Mouse (Mus musculus): ENCODE data around the gene Csmd2.

The Csmd2 gene

DNA sequence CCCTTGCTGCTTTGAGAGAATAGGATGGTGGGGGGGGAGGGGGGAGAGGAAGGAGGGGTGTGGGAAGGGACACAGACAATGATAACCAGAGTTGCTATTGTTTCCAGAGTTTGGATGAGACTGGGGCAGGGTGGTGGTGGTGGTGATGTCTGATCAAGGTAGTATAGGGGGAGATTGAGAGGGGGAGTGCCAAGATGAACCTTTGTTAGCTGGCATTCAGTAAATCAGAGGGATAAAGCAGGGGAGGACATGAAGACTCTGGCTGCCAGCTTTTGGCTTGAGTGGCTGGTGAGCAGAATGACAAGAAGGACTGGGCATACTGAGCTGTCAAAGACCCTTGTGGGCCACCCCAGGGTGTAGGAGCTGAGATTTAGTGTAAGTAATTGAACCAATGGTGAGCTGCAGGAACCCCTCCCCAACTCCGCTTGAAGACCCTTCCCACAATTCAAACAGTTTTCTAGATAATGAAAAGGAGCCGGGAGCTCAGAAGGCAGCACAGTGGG lies 254.2 kb downstream of the Csmd2 start:
- no peak for DNase-seq (ENCODE audit: low spot score)

GRCm38 (mm10) chr4:128245201-128245600 lies 257.5 kb downstream of the Csmd2 start:
- no peak for DNase-seq (ENCODE audit: low spot score)

GRCm38 (mm10) chr4:128248676-128249075 lies 261.0 kb downstream of the Csmd2 start:
- no peak for DNase-seq (ENCODE audit: low spot score)

DNA sequence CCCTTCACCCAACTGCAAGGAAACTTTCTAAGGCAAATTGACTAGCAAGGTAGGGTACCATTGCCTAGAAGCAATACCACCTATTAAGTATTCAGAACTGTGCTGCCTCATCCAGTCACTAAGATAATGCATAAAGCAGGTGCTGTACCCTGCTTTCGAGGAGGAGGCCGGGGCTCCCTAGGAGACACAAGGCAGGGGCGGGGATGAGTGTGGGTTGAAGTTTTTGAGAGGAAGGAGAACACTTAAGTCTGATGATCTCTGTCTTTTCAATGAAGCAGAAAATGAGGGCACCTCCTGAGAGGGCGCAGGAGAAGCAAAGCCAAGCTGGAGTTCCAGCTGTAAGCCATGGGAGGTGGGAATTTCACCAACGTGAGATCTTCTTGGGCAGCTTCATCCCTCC lies 271.6 kb downstream of the Csmd2 start:
- DNase-seq (ENCODE audit: low spot score): no peak

- DNase-seq (ENCODE audit: low spot score): no peak
Observed at GRCm38 (mm10) chr4:128260907-128261560, 273.4 kb downstream of the Csmd2 start, which contains the start of gene Hmgb4. Gene Hmgb4, minus strand, starts transcription at chr4:128260957.

DNA sequence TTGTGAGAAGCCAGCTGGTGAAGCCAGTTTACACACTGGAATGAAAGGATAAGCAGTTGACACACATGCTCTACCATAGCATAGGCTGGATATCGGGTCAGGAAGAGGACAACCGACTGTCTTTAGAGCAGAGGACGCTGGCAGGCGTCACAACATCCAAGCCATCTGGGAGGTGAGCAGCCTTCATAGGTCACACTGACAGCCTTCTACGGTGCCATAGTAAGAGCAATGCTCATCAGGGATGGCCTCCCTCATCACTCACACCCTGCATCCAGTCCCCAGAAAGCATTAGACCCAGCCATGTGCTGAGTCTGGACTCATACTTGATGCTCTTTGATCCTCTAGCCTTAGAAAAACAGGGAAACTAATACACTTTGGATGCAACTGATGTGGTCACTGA lies 276.8 kb downstream of the Csmd2 start:
- DNase-seq (ENCODE audit: low spot score): no peak

DNA sequence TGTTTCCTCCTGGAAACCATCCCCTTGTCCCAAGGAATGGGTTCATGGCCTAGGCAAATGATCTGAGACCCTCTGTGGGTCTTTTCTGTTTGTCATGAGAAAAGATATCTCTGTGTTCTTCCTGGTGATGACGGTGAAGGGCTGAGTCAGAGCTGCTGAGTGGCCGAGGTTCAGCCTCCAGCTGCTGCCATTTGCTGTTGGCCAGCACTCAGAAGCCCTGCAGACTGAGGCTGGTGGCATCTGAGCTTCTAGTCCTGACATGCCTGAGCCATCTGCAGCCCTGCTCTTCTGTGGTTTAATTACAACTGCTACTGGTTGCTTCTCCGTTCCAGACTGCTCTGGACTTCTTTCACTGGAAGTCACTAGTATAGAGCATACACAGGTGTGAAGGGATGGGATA lies 277.7 kb downstream of the Csmd2 start:
- DNase-seq (ENCODE audit: low spot score): no peak

DNA sequence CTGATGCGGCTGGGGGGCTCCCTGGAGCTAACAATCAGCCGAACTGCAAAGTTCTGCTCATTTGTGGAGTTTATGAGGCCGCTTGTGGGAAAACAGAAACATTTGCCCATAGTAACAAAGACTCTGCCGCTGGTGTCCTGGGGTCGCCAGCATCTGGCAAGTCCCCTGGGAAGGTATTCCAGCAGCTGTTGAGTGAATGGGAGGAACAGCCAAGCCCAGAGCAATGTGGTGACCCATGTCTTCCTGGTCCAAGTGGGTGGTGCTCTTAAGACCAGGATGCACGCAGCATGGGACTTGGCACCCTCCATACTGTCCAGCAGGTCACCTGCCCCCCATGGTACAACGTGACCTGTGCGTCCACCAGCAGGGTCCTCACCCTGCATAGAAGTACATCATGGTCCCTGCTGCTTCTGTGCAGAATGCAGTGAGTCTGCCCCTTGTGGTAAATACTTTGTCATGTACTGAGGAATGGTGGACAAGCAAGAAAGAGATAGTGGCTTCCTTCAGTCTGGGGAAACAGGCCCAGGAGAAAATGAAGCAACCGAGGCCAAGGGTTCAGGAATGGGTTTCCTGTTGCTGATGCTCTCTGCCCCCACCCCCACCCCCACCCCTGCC lies 281.7 kb downstream of the Csmd2 start:
- no peak for DNase-seq (ENCODE audit: low spot score)

GRCm38 (mm10) chr4:128270177-128270576 lies 282.5 kb downstream of the Csmd2 start:
- DNase-seq (ENCODE audit: low spot score): no peak

DNA sequence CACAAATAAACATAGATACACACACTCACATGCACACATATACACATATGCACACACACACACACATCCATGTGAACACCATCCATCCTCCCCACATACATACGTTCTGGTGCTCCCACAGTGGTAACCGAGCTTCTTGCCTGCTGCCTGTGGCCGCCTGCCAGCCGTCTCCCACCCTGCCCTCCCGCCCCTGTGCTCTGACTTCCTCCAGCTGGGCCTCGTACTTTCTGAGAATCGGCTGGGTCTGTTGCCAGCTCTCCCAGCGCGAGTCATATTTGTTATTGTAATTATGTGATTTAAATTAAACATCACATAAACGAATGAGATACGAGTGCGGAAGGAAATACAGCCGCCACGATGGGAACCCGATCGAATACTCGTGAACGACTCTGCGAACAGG lies 283.3 kb downstream of the Csmd2 start:
- no peak for DNase-seq (ENCODE audit: low spot score)

GRCm38 (mm10) chr4:128272501-128272900 lies 284.8 kb downstream of the Csmd2 start:
- no peak for DNase-seq (ENCODE audit: low spot score)

- DNase-seq (ENCODE audit: low spot score): no peak
Observed at GRCm38 (mm10) chr4:128273146-128273545, 285.5 kb downstream of the Csmd2 start.

DNA sequence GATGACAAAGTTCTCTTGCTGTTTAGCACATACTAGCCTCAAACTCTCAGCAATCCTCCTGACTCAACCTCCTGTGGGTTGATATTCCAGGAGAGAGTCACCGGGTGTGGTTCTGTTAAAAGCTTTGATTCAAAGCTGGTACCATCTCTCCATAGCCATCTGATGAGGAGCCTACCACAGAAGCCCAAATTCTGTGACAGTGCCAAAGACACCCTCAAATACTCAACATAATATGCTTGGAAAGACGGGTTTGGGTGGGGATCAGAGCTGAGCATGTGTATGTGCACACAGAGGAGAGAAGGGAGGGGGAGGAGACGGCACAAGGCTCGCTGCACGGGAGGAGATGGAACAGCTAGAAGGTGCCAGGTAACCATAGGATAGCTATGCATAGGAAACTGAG lies 287.5 kb downstream of the Csmd2 start:
- no peak for DNase-seq (ENCODE audit: low spot score)

DNA sequence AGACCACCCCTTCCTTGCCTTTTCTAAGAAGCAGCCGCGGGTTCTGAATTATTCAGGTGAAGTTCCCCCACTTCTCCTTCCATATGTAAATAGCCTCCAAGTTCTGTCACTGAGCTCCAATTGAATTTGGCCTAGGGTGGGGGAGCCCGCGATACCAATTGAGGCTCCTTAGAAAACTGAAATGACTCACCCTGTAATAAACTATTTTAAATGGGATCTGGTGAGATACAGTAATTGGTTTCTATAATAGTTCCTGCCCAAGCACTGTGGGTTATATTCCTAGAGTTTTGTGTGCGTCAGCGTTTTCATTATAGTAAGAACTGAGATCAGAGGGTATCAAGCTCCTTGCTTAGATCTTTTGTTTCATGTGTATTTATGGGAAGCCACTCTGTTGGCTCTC lies 287.9 kb downstream of the Csmd2 start:
- DNase-seq (ENCODE audit: low spot score): no peak

GRCm38 (mm10) chr4:128285009-128285408 lies 297.4 kb downstream of the Csmd2 start:
- DNase-seq (ENCODE audit: low spot score): no peak

GRCm38 (mm10) chr4:128288095-128288494 lies 300.4 kb downstream of the Csmd2 start:
- no peak for DNase-seq (ENCODE audit: low spot score)

DNA sequence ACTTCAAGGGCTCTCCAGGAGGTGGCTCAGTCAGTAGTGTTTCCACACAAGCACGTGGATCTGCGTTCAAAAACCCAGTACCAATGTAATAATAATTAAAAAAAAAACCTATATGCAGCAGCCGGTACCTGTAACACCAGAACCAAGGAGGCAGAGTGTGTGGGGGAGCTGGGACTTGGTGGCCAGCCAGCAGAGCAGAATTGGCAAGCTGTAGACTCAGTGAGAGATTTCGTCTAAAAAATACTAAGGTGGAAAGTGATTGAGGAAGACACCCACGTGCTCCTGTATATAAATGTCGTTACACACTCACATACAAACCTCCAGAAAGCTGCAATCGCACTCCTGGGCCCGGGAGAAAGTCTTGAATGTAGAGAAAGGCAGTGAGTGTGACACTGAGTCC lies 316.4 kb downstream of the Csmd2 start:
- DNase-seq (ENCODE audit: low spot score): no peak

DNA sequence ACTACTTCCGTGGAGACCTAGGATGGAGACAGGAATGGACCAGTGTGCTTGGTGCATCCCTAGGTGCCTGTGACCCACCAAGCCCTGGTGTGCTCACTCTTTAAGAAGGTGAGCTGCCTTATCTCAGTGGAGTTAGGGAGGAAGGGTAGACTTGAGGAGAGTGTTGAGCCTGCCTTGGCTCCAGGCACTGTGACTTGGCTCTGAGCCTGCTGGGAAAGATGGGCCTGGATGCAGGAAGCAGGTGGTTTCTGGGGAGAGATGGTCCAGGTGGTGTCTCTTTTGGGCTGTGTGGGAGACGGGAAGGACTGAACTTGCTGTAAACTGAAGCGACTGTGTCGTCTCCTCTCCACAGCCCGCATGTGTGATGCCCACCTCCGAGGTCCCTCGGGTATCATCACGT lies 318.4 kb downstream of the Csmd2 start:
- DNase-seq (ENCODE audit: low spot score): no peak

GRCm38 (mm10) chr4:128315328-128315727 lies 327.7 kb downstream of the Csmd2 start:
- no peak for DNase-seq (ENCODE audit: low spot score)

DNA sequence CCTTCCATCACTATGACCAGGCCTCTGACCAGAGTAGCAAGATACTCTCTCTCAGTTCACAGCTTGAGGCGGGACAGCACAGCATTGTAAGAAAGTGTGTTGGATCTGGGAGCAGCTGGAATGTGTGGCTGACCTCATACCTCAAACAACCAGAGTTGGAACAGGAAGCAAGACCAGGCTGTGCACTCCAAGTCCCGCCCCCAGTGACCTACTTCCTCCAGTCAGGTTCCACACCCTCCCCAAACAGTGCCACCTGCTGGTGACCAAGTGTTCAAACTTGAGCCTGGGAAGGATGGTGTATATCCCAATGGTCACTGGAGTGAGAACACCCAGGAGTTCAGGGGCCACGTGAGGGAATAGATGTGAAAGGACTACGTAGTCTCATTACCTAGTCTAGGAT lies 330.3 kb downstream of the Csmd2 start:
- no peak for DNase-seq (ENCODE audit: low spot score)

DNA sequence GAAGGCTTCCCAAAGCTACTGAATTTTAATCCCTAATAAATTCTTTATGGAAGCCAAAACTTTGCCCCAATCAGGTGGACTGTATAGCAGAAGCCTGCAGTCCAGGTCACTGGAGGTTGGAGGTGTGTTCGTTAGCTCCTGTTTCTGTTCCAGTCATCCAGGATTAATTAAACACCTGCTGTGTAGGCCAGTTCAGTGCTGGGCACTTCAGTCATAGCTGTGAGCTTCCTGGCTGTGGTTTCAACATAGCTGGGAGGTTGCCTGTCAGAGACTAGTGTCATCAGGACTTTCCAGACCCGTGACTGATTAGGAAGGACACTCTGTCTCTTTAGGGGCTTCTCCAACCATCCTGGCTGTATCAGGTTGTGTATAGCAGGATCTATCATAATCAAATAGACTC lies 337.9 kb downstream of the Csmd2 start:
- no peak for DNase-seq (ENCODE audit: low spot score)

DNA sequence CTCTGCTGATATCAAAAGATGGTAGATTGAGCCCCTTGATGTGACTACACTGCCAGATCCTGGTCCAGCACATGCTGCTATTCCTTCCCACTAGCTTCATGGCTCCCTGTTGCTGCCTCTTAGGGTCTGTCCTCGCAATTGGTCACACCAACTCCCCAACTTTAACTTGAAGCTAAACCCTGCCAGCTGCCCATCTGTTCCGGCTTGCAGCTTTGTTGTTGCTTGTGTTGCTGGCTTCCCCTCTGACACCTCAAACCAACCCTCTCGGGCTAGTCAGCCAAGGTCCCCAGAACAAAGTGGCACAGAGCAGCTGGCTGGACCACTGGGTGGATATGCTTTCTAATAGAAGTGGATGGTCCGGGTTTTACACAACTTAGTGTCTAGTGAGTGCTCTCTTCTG lies 339.1 kb downstream of the Csmd2 start:
- no peak for DNase-seq (ENCODE audit: low spot score)

GRCm38 (mm10) chr4:128327421-128327820 lies 339.8 kb downstream of the Csmd2 start:
- no peak for DNase-seq (ENCODE audit: low spot score)

- no peak for DNase-seq (ENCODE audit: low spot score)
Observed at GRCm38 (mm10) chr4:128330519-128330918, 342.9 kb downstream of the Csmd2 start.

All from yolk sac, embryonic 10.5 days (tissue).